Mouse (Mus musculus) CD4-positive helper T cell, adult 2 months (primary cell): ENCODE measurements around the gene Kcnk2.
"Not testable (repeated sequence)": the region's sequence is repeated elsewhere in the genome, so short reads cannot be mapped to it uniquely, and the experiment has no call there.

ENCODE experiments used
- DNase-seq: peaks from one replicate; pipeline ENCODE4 v3.0.0-alpha.2; 2012; ENCODE audit warnings: low read depth, missing footprints, low spot score

Gene Kcnk2

DNA sequence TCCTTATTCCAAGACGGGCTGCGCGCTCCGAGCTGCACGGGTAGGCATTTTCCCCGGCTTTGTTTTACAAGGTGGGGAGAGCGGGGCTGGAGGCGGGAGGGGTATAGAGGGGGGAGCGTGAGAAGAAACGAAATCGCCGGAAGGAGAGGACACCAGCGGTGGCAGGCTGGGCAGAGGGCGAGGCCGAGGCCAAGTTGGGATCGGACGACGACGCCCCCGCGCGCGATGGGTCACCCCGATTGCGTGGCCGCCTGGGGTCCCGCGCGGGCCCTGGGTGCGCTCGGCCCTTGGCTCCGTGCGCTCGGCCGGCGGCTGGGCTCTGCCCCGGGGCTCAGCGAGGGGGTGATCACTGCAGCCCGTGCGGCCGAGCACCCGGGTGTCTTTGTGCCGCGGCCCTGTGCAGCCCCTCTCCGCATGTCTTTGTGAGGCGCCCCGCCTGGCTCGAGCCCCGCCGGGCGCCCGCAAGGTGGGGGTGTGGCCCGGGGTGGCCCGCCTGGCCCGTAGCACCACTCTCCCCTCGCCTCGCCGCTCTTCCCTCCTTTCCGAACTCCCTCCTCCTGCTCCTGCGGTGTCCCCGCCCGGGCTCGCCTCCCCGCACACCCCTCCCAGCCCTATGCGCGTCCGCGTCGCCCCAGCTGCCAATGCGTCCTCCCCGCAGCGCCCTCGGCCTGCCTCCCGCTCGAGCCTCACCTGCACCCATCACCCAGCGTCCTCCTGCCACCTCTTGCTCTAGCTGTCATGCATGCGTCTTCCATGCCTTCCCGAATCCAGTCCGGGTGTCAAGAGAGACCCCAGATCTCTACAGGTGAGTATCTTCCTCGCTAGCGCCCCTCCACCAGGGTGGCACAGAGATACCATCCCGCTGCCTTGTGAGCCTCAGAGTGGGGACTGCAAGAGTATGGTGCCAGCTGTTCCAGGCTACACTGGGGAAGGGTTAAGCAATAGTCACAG lies 58.5 kb downstream of the Kcnk2 start:
- no peak for DNase-seq

DNA sequence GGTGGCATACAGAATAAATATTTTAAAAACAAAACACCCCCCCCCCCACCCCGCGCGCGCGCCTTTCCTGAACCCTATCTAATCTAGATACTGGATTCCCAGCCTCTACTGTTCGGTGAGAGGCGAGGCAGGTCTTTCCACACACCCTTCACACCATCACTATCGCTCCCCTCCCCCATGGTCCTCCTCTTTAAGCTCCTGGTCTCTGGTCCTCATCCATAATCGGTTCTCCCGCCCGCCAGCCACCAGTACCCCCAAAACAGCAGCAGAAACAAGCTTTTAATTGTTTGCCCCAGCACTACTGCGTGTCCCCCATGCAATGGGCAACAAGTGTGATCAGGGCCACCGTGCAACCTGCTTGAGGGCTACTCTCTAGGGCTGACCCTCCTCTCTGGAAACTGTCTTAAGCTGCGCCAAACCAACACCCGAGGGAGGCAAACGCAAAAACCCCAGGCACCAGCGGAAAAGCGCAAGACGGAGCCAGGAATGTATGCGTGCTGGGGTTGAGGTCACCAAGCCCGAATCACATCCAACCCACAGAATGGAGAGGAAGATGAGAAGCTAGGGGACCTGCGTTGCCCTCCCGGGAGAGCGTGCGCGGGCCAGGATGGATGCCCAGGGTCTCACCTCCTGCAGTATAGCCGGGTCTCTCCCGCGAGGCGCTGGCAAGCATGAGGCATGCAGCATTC lies 59.5 kb downstream of the Kcnk2 start:
- DNase-seq: no peak

DNA sequence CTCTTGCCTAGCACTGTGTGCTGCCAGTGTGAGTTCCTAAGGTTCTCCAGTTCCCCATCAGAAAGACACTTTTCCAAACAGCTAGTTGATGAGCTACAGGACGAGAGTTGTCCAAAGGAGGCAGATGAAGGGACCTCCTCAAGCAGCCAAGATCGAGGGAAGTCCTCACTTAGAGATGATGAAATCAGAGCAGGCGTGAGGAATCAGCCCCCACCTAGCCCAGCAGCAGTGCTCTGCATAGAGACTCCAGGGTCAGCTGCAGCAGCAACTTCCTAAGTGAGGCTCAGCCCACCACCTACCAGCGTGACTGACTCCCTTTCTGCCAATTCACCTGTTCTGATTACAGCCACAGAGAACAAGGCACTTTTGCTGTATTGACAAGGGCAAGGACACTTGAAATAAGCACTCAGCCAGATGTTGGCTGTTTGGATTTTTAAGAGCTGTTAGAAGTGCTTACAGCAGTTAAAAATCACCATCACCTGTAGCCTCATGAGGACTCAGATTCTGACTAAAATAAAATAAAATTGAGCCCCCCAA lies 60.6 kb downstream of the Kcnk2 start:
- no peak for DNase-seq

DNA sequence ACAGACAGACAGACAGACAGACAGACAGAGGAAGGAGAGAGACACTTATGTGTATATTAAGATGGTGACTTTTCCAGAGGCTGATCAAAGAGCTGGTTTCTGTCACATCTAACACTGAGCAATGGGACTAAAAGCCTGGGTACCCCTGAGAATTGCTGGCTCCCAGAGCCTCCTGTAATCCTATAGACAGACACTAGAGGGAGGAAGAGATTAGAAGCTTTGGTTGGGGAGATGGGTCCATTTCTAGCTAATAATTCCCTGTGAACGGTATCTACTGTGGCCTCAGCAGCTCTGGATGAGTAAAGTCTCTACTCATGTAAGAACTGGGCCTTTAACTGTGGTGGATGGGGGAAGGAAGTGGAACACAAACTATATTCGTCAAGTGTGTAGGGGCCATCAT lies 86.2 kb downstream of the Kcnk2 start:
- no peak for DNase-seq

DNA sequence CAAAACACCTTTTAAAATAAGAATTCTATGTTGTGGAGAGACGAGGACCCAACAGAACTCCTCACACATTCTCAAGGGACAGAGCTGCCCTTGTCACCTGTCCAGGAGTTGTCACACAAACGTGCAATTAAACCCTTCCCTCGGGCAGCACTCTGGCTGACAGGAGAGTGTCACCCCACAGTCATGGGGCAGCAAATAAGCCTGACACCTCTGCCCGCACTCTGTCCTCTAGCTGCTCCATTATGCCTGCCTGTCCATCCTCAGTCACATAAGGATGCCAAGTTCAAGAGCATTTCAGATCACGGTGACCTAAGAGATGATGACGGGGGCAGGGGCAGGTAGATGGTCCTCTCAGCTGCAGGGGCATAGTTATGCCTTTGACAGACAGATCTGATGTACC lies 87.6 kb downstream of the Kcnk2 start:
- no peak for DNase-seq

DNA sequence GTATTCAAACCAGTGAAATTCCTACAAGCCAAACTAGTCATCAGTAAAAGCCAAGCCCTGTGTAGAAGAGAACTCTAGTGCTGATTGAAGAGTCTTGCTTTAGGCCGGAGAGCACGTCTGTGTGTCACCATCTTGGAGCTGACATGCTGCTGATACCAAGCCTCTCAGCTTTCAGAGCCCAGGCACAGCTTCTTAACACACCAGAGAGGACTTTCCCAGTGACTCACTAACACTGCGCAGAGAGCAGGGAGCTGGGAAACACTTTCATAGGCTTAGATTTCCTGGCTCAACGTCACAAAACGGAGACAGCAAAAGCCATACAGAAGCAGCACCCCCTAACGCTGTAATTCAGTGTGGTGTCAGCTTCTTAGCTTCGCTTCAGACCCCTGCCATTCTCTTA lies 88.3 kb downstream of the Kcnk2 start:
- no peak for DNase-seq

DNA sequence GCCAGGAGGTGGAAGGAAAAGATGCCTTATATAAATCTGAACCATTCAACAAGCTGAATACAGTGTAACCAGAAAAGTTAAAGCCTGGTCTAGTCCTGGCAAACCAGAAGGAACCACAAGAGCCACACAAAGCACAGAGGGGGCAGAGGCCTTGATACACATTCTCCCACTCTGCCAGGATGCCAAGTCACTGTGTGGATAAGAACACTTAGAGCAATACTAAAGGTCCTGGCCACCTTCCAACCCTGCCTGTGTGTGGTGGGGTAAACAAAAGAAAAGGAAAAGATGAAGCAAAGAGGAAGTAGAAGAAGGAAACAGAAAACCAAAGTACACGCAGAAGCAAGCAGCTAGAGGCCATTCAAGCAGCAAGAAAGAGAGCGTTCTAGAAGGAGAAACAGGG lies 91.9 kb downstream of the Kcnk2 start:
- no peak for DNase-seq

DNA sequence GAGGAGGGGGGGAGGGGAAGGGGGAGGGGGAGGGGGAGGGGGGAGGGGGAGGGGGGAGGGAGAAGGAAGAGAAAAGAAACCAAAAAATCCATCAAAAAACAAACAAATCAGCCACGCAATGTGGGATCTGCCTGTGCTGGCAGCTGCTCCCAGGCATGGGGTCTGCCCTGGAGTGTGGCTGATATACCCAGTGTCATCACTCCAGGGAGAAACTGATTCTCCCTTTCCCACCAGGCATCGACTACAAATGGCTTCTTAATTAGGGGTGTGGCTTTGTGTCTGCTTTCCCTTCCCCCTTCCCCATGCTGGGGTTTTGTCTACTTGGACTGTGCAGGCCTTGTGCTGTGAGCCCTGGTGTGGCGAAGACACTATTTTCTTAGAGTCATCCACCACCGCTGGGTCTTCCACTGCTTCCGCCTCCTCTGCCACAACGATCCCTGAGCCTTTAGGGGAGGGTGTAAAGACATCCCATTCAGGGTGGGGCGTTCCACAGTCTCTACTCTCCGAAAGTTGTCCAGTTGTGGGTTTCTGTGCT lies 97.0 kb downstream of the Kcnk2 start:
- no peak for DNase-seq

DNA sequence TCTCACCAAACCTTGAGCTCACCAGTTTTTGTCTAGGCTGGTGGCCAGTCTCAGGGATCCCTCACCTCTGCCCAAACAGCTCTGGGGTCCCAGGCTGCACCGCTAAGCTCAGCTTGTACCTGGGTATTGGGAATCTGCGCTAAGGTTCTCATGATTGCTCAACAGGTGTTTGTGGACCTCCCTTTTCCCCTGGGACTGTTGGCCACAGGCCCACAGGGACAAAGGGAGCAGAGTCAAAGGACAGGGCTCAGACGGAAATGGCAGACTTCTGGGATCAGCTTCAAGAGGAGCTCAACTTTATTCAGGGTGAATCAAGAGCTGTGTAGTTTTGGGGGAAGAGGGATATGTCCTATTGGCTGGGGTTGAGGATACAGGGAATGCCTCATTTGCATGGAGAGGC lies 99.1 kb downstream of the Kcnk2 start:
- DNase-seq: no peak

DNA sequence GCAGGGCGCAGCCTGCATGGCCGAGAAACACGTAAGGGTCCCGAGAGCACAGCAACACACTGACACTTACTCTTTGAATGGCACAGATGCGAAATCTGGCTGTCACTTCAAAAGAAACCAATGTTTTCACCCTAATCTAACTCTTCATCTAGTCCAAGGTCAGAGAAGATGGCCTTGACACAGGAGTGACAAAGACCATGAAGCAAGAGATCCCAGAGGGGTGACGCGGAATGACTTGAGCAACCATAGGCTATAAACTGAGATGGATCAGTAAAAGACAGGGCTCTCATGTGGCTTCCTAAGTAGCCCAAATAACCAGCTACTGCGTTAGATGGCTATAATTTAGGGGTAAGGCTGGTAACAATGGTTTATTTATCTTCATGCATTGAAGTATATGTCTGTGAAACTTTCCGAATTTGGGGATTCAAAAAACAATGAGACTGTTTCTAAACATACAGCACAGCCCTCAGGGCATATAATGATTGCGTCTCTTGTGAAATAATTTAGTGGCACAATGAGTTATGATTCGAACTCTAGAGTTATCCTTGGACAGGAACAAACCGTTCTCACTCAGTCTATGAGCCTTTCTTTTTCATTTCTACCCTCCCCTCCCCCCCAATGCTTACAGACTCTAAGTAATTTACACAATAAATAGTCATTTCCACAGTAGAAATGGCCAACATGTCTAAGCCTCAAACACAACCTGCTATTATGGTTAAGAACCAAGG lies 108.2 kb downstream of the Kcnk2 start:
- no peak for DNase-seq

DNA sequence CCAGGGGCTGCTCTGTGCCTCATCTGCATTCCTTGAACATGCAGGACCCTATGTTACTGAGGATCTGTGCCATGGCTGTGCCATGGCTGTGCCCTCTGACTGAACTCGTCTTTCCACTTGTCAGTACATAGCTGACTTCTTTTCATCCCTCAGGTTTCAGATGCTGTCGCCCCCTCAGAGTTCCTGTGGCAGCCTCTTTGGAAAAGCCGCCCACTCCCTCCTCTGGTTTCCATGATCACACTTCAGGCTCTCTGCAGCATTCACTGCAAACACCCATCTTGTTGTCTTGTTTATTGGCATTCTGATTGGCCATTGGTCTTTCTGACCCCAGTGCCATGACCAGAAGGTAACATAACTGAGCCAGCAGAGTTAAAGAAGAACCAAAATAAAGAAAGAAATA lies 111.2 kb downstream of the Kcnk2 start:
- DNase-seq: no peak

DNA sequence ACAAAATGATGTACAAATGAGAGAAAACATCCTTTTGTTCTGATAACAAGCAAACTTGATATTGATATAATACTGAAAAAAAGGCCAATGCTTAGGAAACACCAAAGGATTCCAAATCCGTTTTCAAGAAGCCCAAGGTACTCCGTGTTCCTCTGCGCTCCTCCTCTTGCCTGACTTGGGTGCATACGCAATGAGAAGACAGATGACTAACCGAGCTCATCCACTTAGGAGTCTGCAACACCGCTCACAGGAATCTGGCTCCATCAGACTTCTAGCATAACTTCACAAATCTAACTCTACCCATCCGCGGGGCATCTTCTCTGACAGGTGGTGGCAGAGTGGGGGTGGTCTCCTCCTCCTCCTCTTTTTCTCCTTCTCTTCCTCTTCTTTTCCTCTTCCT lies 113.1 kb downstream of the Kcnk2 start:
- no peak for DNase-seq

DNA sequence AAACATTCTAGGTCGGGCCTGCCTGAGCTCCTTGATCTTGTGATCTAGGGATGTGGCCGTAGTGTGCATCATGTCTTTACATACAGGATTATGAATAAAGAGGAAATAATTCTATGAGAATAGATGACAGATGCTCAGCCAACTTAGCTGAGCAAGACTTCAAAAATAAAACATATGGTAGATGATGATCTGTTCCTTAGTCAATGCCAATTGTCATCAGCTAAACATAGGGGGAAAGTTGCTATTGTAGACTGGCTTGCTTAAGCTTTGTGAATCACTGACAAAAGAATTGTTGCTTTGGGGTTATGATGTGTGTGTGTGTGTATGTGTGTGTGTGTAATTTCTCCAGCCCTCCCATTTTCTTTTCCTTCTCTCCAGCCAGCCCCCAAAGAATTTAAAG lies 129.8 kb downstream of the Kcnk2 start:
- no peak for DNase-seq

DNA sequence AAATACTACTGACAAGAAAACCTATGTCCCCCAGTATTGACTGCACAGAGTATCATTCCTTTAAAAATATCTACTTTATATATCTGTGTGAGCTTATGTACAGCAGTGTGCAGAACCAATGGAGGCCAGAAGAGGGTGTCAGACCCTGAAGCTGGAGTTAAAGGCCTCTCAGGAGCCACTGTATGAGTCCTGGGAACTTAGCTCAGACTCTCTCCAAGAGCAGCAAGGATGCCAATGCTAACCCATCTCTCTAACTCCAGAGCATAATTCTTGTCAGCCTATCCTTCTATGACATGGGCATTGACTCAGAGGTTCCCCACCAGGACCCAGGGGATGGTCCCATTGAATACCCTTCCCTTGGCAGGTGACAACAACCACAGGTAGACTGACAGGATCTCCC lies 148.4 kb downstream of the Kcnk2 start:
- DNase-seq: no peak

DNA sequence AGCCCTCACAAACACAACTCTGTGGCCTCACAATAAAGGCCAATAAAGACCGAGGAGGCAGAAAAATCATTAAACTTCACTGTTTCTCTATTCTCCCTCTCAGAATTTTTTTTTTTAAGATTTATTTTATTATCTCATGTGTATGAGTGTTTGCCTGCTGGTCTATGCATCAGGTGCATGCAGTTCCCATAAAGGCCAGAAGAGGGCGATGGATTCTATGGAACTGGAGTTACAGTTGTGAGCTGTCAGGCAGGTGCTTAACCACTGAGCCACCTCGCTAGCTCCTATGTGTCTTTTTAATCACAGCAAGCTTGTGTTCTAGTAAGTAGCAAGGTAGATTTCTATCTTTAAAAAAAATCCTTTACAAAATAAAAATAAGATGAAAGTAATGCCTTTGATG lies 148.9 kb downstream of the Kcnk2 start:
- no peak for DNase-seq

DNA sequence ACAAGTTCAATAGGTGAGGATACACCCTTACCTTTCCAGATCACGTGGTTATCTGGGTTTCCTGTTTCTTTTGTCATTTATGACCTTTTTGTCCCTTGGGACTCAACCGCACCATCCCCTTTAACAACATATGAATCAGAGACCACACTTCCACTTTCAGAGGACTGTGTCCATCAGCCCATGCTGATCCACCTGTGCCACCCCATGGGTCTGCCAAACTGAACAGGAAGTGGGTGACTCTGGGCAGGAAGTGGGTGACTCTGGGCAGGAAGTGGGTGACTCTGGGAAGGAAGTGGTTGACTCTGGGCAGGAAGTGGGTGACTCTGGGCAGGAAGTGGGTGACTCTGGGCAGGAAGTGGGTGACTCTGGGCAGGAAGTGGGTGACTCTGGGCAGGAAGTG lies 158.9 kb downstream of the Kcnk2 start:
- not testable (repeated sequence) for DNase-seq

DNA sequence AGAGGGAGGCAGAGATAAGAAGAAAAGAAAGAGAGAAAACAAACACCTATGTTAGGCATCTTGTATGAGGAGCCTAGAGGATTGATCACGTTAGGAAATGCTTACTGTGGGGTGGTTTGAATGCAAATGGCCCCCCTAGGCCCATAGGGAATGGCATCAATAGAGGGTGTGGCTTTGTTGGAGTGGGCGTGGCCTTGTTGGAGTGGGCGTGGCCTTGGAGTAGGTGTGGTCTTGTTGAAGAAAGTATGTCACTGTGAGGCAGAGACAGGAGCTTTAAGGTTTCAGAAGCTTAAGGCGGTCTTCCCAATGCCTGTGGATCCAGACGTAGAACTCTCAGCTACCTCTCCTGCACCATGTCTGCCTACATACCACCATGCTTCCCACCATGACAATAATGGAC lies 166.8 kb downstream of the Kcnk2 start:
- DNase-seq: no peak

DNA sequence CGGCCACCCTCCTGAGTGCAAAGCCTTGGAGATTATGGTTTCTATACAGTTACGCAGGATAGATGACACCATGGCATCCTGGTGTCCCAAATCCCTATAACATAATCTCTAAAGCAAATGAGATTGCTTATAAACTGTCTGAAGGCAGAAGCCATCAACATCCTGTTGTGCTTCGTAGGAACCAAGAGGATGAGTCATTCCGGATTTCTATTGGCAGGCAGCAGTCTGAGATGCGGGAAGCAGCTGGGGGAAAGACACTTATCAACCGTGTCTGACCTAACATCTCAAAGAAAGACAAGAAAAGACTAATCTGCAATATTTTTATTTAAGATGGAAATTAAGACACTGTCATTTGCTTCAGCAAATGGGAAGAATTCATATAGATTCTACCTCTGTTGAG lies 169.2 kb downstream of the Kcnk2 start:
- no peak for DNase-seq

DNA sequence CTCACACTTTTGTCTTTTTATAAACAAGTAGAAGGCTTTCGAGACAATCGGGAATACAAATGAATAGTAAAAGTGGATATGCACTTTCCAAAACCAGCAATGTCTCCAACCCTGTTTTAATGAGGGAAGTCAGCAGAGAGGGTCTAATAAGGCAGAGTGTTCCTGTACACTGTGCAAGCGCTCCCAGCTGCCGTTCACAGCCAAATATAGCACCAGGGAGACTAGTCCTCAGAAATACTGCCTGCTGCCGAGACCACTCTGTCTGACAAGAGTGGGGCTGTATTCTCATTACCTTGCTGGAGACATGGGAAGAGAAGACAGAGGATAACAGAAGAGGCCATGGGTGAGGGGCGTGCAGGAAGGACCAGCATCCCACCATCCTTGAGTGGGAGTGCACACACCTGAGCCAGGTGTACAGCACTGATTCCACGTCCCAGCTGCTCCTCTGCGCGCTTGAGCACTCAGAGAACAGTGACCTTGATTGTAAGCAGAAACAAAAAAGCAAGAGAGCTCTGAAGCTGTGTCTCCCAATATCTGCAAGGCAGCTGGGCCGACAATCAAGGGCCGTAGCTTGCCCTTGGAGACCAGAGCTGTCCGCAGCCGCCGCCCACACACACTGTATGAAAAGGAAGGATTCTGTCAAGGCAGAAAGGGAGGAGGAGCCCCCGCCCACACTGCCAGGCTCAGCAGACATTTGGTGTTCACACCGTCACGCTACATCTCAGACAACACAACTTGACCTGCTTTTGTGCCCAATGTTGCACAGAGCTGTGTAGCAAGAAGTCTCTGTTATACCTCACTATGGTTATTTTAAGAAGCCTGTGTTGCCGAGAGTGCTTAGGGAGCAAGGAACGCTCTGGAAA lies 173.6 kb downstream of the Kcnk2 start:
- DNase-seq: no peak

DNA sequence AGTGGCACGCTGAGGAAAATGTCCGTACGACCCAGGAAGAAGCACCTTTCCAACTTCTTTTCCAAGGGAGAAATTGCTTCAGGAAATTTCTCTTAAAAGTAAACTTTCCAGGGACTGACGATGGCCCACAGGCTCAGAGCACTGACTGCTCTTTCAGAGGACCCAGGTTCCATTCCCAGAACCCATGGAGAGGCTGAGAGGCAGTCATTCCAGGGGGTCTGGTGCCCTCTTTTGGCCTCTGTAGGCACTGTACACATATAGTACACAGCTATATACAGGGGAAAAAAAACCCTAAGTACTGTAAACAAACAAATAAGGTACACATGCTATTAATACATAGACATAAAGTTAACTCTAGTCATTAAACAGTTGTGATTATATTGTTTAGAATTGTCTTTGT lies 174.6 kb downstream of the Kcnk2 start:
- no peak for DNase-seq

DNA sequence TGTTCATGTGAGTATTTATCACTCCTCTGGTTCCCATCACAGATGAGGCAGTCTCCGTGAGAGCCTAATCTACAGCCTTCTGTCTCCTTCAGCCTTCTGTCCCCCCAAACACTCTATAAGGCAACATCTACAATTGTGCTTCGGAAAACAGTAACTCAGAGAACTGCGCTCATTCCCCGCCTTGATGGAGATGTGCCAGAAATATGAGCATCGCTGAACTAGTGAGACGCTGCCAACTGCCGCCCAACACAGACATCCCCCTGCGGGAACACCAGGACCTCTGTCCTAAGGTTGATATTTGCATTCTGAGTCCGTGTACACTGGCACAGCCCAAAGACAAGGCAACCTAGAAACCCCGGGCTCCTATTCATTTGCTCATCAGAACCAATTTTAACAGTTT lies 183.0 kb downstream of the Kcnk2 start:
- DNase-seq: no peak
